Mouse (Mus musculus) spleen, postnatal 14 days (tissue): ENCODE data around the gene Chaf1b.

ENCODE experiments used
- DNase-seq, 2 experiments: peaks; one replicate each; pipeline ENCODE4 v3.0.0; 2021 to 2022; ENCODE audit warnings: low spot score in 2 of 2

Chaf1b gene

DNA sequence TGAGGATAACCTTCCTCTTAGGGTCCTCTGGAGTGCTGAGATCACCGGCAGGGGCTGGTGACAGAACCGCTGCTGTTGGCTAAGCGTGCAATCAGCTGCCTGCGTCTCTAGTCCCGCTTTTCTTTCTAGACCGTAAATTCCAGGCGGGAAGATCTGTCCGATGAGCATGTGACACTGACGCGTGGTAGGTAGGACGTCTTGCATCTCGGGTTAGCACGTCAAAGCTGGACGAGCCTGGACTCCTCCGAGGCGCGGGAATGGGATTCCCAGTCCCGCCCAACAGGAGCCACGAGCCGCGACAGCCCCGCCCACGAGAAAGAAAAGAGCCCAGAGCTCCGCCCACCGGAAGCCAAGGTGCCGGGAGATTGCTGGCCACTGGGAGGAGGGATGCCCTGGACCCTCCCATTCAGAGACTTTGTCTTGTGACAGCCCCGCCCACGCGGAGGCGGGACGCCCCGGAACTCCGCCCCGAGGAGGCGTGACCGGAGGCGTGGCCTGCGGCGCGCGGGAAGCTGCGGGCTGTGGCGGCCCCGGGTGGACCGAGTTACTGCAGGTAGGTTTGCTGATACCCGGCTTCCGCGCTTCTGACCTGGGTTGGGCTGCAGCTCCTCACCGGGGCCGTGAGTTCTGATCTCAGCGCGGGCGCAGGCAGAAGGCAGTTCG lies at the start of gene Chaf1b:
Gene Chaf1b, plus strand, starts transcription at position 479 of the 663 bp plus-strand sequence.
- DNase-seq, result peak; percentile 99

GRCm38 (mm10) chr16:93834076-93834475 lies 49.6 kb upstream of the Chaf1b start:
- DNase-seq, result no peak

DNA sequence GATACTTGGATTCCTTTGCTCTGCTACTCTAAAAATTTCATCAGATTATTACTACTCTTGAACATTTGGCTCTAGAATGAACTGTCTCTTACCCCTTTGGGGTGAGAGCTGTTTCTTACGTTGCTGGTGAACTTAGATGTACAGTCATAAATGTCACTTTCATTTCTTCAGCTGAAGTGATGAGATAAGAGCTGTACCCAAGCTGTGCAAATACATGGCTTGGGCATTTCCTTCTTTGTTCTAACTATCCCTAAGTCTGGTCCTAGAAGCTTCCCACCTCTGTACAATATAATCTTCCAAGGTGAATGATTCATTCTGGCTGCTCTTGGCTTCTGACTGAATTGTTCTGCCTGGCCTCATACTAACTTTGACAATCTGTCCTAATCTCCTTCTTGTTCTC lies 44.7 kb upstream of the Chaf1b start:
- no peak for DNase-seq

GRCm38 (mm10) chr16:93850527-93850926 lies 33.2 kb upstream of the Chaf1b start:
- DNase-seq, result no peak

GRCm38 (mm10) chr16:93859967-93860366 lies 23.7 kb upstream of the Chaf1b start:
- DNase-seq, result no peak

DNA sequence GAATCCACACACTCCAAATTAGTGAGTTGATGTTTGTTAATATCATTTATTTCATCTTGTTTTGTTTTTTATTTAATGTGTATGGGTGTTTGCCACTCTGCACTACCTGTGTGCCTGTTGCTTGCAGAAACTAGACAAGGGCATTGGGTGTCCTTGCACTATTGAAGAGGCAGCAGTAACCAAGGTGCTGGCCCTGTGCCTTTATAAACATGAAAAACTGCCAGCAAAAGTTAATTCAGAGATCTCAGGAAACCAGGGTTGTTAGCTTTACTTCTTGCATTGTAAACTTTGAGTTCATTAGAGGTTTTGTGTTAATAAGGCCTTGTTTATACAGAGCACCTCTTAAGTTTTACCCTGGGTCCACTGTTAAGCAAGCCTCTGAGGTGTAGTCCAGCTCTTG lies 23.0 kb upstream of the Chaf1b start:
- DNase-seq, result no peak

- DNase-seq, result no peak
These were observed 8.9 kb upstream of the Chaf1b start for GRCm38 (mm10) chr16:93874841-93875240.

DNA sequence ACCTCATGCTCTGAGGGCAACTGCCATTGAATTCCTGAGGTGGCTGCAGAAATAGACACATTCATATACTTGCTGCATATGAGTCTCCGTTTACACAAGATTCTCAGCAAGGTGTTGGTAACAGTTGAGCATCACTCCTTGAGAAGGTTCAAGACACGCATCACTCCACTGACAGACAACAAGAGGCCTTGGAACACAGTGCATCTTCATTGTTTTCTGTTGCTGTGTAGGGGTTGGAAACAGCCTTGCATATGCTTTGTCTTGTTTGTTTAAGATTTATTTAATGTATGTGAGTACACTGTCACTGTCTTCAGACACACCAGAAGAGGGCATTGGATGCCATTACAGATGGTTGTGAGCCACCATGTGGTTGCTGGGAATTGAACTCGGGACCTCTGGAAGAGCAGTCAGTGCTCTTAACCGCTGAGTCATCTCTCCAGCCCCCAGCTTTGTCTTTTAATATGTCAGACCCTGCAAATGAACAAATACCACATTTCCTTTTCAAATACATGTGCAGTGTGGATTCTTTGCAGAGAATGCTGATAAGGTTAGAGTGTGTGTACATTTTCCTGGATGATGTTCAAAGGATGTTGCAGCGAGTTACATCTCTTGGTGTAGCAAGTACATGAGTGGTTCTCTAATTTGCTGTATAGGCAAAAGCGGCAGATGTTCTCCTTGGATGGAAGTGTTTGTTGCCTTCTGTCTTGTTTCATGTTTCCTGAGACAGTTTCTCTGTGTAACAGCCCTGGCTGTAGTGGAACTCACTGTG lies 5.9 kb upstream of the Chaf1b start:
- no peak for DNase-seq

- DNase-seq, result no peak
These were observed 503 bp downstream of the Chaf1b start for GRCm38 (mm10) chr16:93884086-93884721.

GRCm38 (mm10) chr16:93884722-93885113 lies 1.0 kb downstream of the Chaf1b start:
- DNase-seq, result no peak

DNA sequence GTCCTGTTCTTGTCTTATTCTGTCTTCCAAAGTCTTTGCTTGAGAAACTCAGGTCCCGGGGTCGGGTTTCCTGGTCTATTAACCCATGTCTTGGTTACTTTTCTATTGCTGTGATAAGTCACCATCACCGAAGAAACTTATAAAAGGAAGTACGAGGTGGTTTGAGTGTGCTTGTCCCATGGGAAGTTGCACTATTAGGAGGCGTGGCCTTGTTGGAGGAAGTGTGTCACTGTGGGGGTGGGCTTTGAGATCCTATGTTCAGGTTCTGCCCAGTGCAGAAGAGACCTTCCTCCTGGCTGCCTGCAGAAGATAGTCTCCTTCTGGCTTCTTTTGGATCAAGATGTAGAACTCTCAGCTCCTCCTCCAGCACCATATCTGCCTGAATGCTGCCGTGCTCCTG lies 4.8 kb downstream of the Chaf1b start:
- no peak for DNase-seq

DNA sequence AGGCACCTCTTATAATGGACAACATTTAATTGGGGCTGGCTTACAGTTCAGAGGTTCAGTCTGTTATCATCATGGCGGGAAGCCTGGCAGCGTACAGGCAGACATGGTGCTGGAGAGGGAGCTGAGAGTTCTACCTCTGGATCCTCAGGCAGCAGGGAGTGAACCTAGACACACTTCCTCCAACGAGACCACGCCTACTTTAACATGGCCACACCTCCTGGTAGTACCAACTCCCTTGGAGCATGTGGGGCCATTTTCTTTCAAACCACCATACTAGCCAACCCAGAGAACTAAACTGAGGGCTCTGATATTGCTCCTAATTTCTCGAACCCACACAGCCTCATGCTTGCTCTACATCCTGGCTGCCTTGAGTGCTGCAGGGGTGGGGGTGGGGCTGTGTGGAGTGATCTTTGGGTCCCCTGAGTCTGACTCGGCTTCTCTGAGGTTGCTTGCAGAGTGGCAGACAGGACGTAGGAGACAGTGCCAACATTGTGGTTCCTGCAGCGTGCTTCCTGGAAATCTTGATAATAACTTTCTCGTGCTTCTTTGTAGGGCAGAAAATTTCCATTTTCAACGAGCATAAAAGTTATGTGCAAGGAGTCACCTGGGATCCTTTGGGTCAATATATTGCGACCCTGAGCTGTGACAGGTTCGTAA lies 7.4 kb downstream of the Chaf1b start:
- DNase-seq, result no peak

GRCm38 (mm10) chr16:93893285-93893684 lies 9.6 kb downstream of the Chaf1b start:
- no peak for DNase-seq

DNA sequence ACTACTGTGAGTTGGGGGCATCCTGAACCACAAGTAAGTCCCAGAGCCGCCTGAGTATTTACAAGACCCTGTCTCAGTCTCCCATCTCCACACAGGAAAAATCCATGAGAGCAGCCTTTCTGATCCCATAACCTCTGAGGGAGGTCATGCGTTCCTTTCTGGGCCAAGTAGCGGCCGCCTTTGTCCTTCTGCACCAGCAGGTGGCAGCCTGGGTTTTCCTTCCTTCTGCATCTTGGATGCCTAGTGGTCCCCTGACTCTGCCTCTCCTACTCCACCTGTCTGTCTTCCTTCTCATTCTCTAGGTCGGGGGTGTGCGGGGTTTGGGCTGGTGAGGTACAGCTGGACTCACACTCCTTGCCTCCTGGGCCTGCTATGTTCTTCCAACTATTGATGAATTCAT lies 19.3 kb downstream of the Chaf1b start:
- no peak for DNase-seq

- peak; percentile 35 to 50 for DNase-seq
These were observed 22.7 kb downstream of the Chaf1b start for GRCm38 (mm10) chr16:93906156-93907014.

DNA sequence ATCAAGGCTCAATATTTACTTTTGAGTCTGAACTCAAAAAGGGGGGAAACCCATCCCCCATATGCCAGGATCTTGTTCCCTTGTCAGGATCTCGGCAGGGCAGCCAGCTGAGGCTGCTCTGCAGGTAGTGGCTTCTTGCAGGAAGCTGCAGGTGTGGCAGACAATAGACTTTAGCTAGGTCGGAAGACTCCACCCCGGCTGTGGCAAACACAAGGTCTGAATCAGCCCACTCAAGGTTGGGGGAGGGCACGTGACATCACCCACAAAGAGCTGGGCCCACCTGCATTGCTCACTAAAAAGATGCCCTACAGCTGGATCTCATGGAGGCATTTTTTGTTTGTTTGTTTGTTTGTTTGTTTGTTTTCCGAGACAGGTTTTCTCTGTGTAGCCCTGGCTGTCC lies 24.1 kb downstream of the Chaf1b start:
- no peak for DNase-seq

DNA sequence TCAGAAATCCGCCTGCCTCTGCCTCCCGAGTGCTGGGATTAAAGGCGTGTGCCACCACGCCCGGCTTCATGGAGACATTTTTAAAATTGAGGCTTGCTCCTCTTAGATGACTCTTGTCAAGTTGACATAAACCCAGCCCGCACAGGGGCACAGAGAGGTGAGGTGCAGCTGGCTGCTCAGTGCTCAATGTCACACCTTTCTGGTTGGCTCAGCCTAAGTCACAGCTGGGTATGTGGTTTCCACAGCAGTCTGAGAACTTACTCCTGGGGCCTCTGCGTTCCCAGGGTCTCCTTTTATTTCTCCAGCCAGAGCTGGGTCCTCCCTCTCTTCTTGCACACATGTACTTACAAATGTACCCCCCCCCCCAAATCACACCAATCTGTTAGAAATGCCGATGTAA lies 24.5 kb downstream of the Chaf1b start:
- DNase-seq, result no peak

GRCm38 (mm10) chr16:93909936-93910335 lies 26.2 kb downstream of the Chaf1b start:
- no peak for DNase-seq

- no peak for DNase-seq
These were observed 27.3 kb downstream of the Chaf1b start for GRCm38 (mm10) chr16:93910735-93911665.

GRCm38 (mm10) chr16:93912158-93912557 lies 28.5 kb downstream of the Chaf1b start:
- no peak for DNase-seq
